Mouse (Mus musculus): ENCODE results near the gene Olfm2. TPM values are rescaled to one million over a fixed set of nuclear protein-coding genes. Genes with fewer than 3 reads are reported as not detected.

Gene Olfm2
- polyA plus RNA-seq, 1 experiment from 2014 or later = 1.1 TPM

- Histone ChIP-seq H3K27me3 (replicated peaks) (peaks cover 77% of the 10 kb centered on the region), H3K4me1 (replicated peaks) (peaks cover 18% of the 10 kb centered on the region), H3K4me3 (peak overlapping the region; percentile 54), H3K9me3 (replicated peaks) (no peaks in the 10 kb centered on the region), H3K9ac (peak overlapping the region; percentile 43), H3K4me2 (peak overlapping the region; percentile 94), H3K36me3 (no peaks in the 10 kb centered on the region), H3K27ac (ENCODE audit: poor library complexity, severe bottlenecking) (no peak overlapping the region)
- no peak; the same call in 1 of the 2 replicates for ATAC-seq (ENCODE audit: insufficient number of reproducible peaks, low FRiP score)
- 2% methylated on average over 42 of the region's 42 CpGs for WGBS
Observed at GRCm38 (mm10) chr9:20726134-20726858, 19.9 kb downstream of the Olfm2 start.

GRCm38 (mm10) chr9:20721582-20721981, 24.6 kb downstream of the Olfm2 start:
- Histone ChIP-seq H3K4me1 (replicated peaks) (peaks cover 11% of the 10 kb centered on the region), H3K4me3 (no peak overlapping the region), H3K9ac (no peak overlapping the region), H3K9me3 (replicated peaks) (no peaks in the 10 kb centered on the region; the same call in 1 of the 2 replicates), H3K36me3 (no peaks in the 10 kb centered on the region), H3K4me2 (no peak overlapping the region), H3K27me3 (replicated peaks) (peaks cover 42% of the 10 kb centered on the region), H3K27ac (ENCODE audit: poor library complexity, severe bottlenecking) (no peak overlapping the region)
- 0 out of 2 replicates have a peak, but pooled peaks have one; percentile 29 for ATAC-seq (ENCODE audit: insufficient number of reproducible peaks, low FRiP score)
- 60% methylated on average over 2 of the region's 2 CpGs for WGBS

DNA sequence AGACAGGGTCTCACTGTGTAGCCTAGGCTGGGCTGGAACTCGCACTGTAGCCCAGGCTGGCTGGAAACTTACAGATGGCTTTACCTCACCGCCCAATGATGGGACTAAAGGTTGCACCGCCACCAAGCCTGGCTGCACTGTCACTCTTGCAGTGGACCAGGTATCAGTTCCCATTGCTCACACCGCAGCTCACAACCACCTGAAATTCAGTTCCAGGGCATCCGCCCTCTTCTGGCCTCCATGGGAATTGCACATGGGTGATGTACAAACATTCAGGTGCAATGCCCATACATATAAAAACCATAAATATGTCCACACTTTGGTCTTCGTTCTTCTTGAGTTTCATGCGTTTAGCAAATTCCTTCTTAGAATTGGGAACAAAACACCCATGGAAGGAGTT, 30.8 kb downstream of the Olfm2 start:
- 0 out of 2 replicates have a peak, but pooled peaks cover 7% of the 10 kb centered on the region for H3K27me3 ChIP-seq (replicated peaks)
- H3K4me1 ChIP-seq (replicated peaks) = no peaks in the 10 kb centered on the region
- no peak overlapping the region for H3K4me2 ChIP-seq
- 64% methylated on average over 7 of the region's 7 CpGs for WGBS
- no peak overlapping the region for H3K27ac ChIP-seq (ENCODE audit: poor library complexity, severe bottlenecking)
- ATAC-seq (ENCODE audit: insufficient number of reproducible peaks, low FRiP score) = no peak
- H3K9me3 ChIP-seq (replicated peaks) = peaks cover 4% of the 10 kb centered on the region
- H3K36me3 ChIP-seq = no peaks in the 10 kb centered on the region
- H3K9ac ChIP-seq = no peak overlapping the region
- no peak overlapping the region for H3K4me3 ChIP-seq

GRCm38 (mm10) chr9:20713478-20713987, 32.6 kb downstream of the Olfm2 start:
- Histone ChIP-seq H3K27ac (ENCODE audit: poor library complexity, severe bottlenecking) (no peak overlapping the region), H3K9ac (no peak overlapping the region), H3K9me3 (replicated peaks) (peaks cover 4% of the 10 kb centered on the region), H3K4me1 (replicated peaks) (no peaks in the 10 kb centered on the region), H3K4me2 (no peak overlapping the region), H3K36me3 (no peaks in the 10 kb centered on the region), H3K4me3 (no peak overlapping the region), H3K27me3 (replicated peaks) (0 out of 2 replicates have a peak, but pooled peaks cover 7% of the 10 kb centered on the region)
- WGBS = 56% methylated on average over 9 of the region's 11 CpGs
- peak; percentile 53; the same call in 1 of the 2 replicates for ATAC-seq (ENCODE audit: insufficient number of reproducible peaks, low FRiP score)

- Histone ChIP-seq H3K27ac (ENCODE audit: poor library complexity, severe bottlenecking) (no peak overlapping the region), H3K9me3 (replicated peaks) (peaks cover 4% of the 10 kb centered on the region), H3K4me3 (no peak overlapping the region), H3K9ac (no peak overlapping the region), H3K4me1 (replicated peaks) (no peaks in the 10 kb centered on the region), H3K4me2 (no peak overlapping the region), H3K27me3 (replicated peaks) (0 out of 2 replicates have a peak, but pooled peaks cover 7% of the 10 kb centered on the region), H3K36me3 (no peaks in the 10 kb centered on the region)
- ATAC-seq (ENCODE audit: insufficient number of reproducible peaks, low FRiP score) = no peak
- WGBS = 73% methylated on average over 5 of the region's 5 CpGs
Observed at GRCm38 (mm10) chr9:20712934-20713477, 33.1 kb downstream of the Olfm2 start.

- Histone ChIP-seq H3K4me3 (no peak overlapping the region), H3K9ac (no peak overlapping the region), H3K27ac (ENCODE audit: poor library complexity, severe bottlenecking) (no peak overlapping the region), H3K27me3 (replicated peaks) (0 out of 2 replicates have a peak, but pooled peaks cover 7% of the 10 kb centered on the region), H3K4me2 (no peak overlapping the region), H3K4me1 (replicated peaks) (no peaks in the 10 kb centered on the region), H3K9me3 (replicated peaks) (peaks cover 4% of the 10 kb centered on the region), H3K36me3 (no peaks in the 10 kb centered on the region)
- WGBS = 64% methylated on average over 3 of the region's 3 CpGs
- no peak for ATAC-seq (ENCODE audit: insufficient number of reproducible peaks, low FRiP score)
Observed at GRCm38 (mm10) chr9:20710471-20710870, 35.7 kb downstream of the Olfm2 start.

GRCm38 (mm10) chr9:20705981-20706380, 40.2 kb downstream of the Olfm2 start:
- Histone ChIP-seq H3K27me3 (replicated peaks) (no peaks in the 10 kb centered on the region), H3K9ac (no peak overlapping the region), H3K27ac (ENCODE audit: poor library complexity, severe bottlenecking) (no peak overlapping the region), H3K4me3 (no peak overlapping the region), H3K9me3 (replicated peaks) (no peaks in the 10 kb centered on the region), H3K4me2 (no peak overlapping the region), H3K4me1 (replicated peaks) (no peaks in the 10 kb centered on the region), H3K36me3 (no peaks in the 10 kb centered on the region)
- no peak for ATAC-seq (ENCODE audit: insufficient number of reproducible peaks, low FRiP score)
- WGBS = 39% methylated on average over 4 of the region's 4 CpGs

- no peak for ATAC-seq (ENCODE audit: insufficient number of reproducible peaks, low FRiP score)
- H3K27ac ChIP-seq (ENCODE audit: poor library complexity, severe bottlenecking) = no peak overlapping the region
- no peaks in the 10 kb centered on the region for H3K4me1 ChIP-seq (replicated peaks)
- H3K36me3 ChIP-seq = no peaks in the 10 kb centered on the region
- H3K27me3 ChIP-seq (replicated peaks) = no peaks in the 10 kb centered on the region
- H3K4me2 ChIP-seq = no peak overlapping the region
- H3K9me3 ChIP-seq (replicated peaks) = peaks cover under 1% of the 10 kb centered on the region; the same call in 1 of the 2 replicates
- H3K9ac ChIP-seq = no peak overlapping the region
- no peak overlapping the region for H3K4me3 ChIP-seq
Observed at GRCm38 (mm10) chr9:20705420-20705819, 40.7 kb downstream of the Olfm2 start.

DNA sequence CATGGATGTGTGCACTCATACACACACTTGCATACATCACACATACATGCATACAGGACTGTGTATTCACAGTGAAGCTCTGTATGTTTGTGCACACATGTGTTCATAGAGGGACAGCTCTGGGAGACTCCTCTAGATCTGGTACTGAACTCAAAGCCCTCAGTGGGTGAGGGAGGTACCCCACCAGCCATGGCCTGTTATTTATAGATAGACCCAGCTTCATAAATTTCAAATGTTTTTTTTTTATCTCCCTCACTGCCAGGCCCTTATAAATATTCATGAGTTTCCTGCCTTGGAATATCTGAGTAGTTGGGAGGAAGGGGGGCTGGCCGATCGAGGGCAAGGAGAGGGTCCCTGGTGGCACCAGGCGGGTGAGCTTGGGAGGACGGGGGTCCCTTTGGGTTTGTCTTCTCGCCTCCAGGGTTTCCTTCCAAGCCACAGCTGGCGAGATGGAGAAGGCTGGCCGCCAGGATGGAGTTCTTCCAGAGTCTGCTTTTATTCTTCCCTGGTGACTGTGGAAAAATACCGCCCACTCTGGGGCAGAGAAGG, 42.2 kb downstream of the Olfm2 start:
- Histone ChIP-seq H3K4me1 (replicated peaks) (no peaks in the 10 kb centered on the region), H3K9ac (no peak overlapping the region), H3K9me3 (replicated peaks) (peaks cover 4% of the 10 kb centered on the region; the same call in 1 of the 2 replicates), H3K4me2 (no peak overlapping the region), H3K27ac (ENCODE audit: poor library complexity, severe bottlenecking) (no peak overlapping the region), H3K36me3 (no peaks in the 10 kb centered on the region), H3K4me3 (no peak overlapping the region), H3K27me3 (replicated peaks) (no peaks in the 10 kb centered on the region)
- no peak for ATAC-seq (ENCODE audit: insufficient number of reproducible peaks, low FRiP score)
- WGBS = 59% methylated on average over 8 of the region's 8 CpGs

GRCm38 (mm10) chr9:20697466-20697865, 48.7 kb downstream of the Olfm2 start:
- Histone ChIP-seq H3K4me3 (no peak overlapping the region), H3K36me3 (no peaks in the 10 kb centered on the region), H3K4me2 (no peak overlapping the region), H3K4me1 (replicated peaks) (peaks cover 17% of the 10 kb centered on the region), H3K9me3 (replicated peaks) (peaks cover 4% of the 10 kb centered on the region; the same call in 1 of the 2 replicates), H3K27me3 (replicated peaks) (peaks cover 42% of the 10 kb centered on the region), H3K27ac (ENCODE audit: poor library complexity, severe bottlenecking) (no peak overlapping the region), H3K9ac (no peak overlapping the region)
- WGBS = 30% methylated on average over 8 of the region's 8 CpGs
- no peak for ATAC-seq (ENCODE audit: insufficient number of reproducible peaks, low FRiP score)

GRCm38 (mm10) chr9:20696107-20696712, 49.9 kb downstream of the Olfm2 start:
- WGBS = 52% methylated on average over 5 of the region's 5 CpGs
- no peak for ATAC-seq (ENCODE audit: insufficient number of reproducible peaks, low FRiP score)
- peaks cover 42% of the 10 kb centered on the region for H3K27me3 ChIP-seq (replicated peaks)

More at GRCm38 (mm10) chr9:20696107-20696712, 49.9 kb downstream of the Olfm2 start:
- H3K4me1 ChIP-seq (replicated peaks) = peaks cover 17% of the 10 kb centered on the region
- H3K27ac ChIP-seq (ENCODE audit: poor library complexity, severe bottlenecking) = no peak overlapping the region
- peaks cover 4% of the 10 kb centered on the region; the same call in 1 of the 2 replicates for H3K9me3 ChIP-seq (replicated peaks)
- H3K4me3 ChIP-seq = no peak overlapping the region
- H3K9ac ChIP-seq = no peak overlapping the region
- no peaks in the 10 kb centered on the region for H3K36me3 ChIP-seq
- no peak overlapping the region for H3K4me2 ChIP-seq

Data from heart, embryonic 12.5 days (tissue).